Mouse (Mus musculus): ENCODE results near the gene Olfr270. TPM values are rescaled to one million over a fixed set of nuclear protein-coding genes. Genes with fewer than 3 reads are reported as not detected.

The Olfr270 gene
- polyA plus RNA-seq (2012), result not detected in 2 replicates

- H3K27me3 ChIP-seq (ENCODE audit: control insufficient read depth), result no peaks in the 10 kb centered on the region
- no peaks in the 10 kb centered on the region for H3K36me3 ChIP-seq (ENCODE audit: control insufficient read depth)
- H3K4me1 ChIP-seq (ENCODE audit: control insufficient read depth), result no peaks in the 10 kb centered on the region
- no peaks in the 10 kb centered on the region for H3K9me3 ChIP-seq (ENCODE audit: control insufficient read depth, low read length)
- H3K4me3 ChIP-seq (replicated peaks), result no peak within 1 kb of the TSS
- TF ChIP-seq GATA1 (IDR thresholded peaks at IDR 0.05; ENCODE audit: low read length) (no peak), TAL1 (IDR thresholded peaks at IDR 0.05; ENCODE audit: low read length) (no peak)
Measured at GRCm38 (mm10) chr4:52964247-52964646, at the start of gene Olfr270. Gene Olfr270 (plus strand): TSS chr4:52964547.

DNA sequence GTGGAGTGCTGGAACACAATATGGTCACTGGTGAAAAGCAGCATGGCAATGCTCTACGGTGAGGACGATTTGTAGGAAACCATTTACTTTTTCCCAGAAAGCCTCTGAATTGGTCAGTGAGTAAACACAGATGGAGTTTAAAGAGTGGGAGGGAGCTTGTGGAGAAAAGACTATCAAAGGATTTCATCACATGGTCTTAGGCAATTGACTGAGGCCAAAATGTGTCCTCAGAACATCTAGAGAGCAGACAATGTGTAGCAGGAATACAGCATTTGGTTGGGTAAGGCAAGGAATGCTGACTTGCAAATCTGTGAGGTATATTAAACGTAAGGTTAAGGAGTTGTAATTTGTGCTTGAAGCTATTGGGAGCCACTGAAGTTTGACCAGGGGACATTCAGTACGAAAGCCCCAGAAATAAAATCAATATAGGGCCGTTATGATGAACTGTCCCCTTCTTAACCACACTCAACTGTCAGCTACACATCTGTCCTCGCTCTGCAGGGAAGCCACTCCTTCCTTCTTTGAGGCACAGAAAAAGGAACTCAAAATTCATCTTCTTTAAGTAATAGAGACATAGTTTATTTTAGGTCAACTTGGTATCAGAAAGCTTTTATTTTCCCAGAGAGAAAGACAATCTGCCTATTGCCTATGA lies 47.6 kb upstream of the Olfr270 start:
- no peak overlapping the region for H3K4me3 ChIP-seq (replicated peaks)

DNA sequence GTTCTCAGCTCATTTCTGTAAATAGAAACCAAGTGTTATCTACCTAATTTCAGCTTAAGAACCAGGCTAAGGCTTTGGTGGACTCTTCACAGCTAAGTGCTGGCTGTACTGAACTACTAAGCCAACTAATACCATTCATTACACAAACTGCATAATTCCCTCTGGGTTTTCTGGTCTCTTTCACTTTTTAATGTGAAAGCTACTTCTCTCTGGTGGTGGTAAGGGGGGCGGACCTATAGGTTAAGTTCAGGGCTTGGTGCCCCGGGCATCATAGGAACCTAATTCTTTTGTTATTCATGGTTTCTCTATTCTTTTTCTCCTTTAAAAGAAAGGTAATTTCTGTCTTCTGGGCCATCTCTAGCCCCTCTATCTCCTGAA lies 47.0 kb upstream of the Olfr270 start:
- Histone ChIP-seq H3K27me3 (ENCODE audit: control insufficient read depth) (no peaks in the 10 kb centered on the region), H3K4me1 (ENCODE audit: control insufficient read depth) (no peaks in the 10 kb centered on the region), H3K36me3 (ENCODE audit: control insufficient read depth) (no peaks in the 10 kb centered on the region), H3K9me3 (ENCODE audit: control insufficient read depth, low read length) (peaks cover 7% of the 10 kb centered on the region), H3K4me3 (replicated peaks) (no peak overlapping the region)
- no peak for TF ChIP-seq GATA1 (IDR thresholded peaks at IDR 0.05; ENCODE audit: low read length)
- no peak for TF ChIP-seq TAL1 (IDR thresholded peaks at IDR 0.05; ENCODE audit: low read length)

More for the DNA sequence above, 47.6 kb upstream of the Olfr270 start:
- H3K4me1 ChIP-seq (ENCODE audit: control insufficient read depth), result no peaks in the 10 kb centered on the region
- peaks cover 7% of the 10 kb centered on the region for H3K9me3 ChIP-seq (ENCODE audit: control insufficient read depth, low read length)
- TF ChIP-seq TAL1 (IDR thresholded peaks at IDR 0.05; ENCODE audit: low read length) (no peak), GATA1 (IDR thresholded peaks at IDR 0.05; ENCODE audit: low read length) (no peak)
- H3K36me3 ChIP-seq (ENCODE audit: control insufficient read depth), result no peaks in the 10 kb centered on the region
- H3K27me3 ChIP-seq (ENCODE audit: control insufficient read depth), result no peaks in the 10 kb centered on the region

GRCm38 (mm10) chr4:52919078-52919477 lies 45.3 kb upstream of the Olfr270 start, which contains the start of gene Olfr272:
Gene Olfr272 (minus strand): TSS chr4:52919178.
- no peak for TF ChIP-seq TAL1 (IDR thresholded peaks at IDR 0.05; ENCODE audit: low read length)
- TF ChIP-seq GATA1 (IDR thresholded peaks at IDR 0.05; ENCODE audit: low read length), result no peak
- H3K27me3 ChIP-seq (ENCODE audit: control insufficient read depth), result no peaks in the 10 kb centered on the region
- no peak within 1 kb of the TSS for H3K4me3 ChIP-seq (replicated peaks)
- no peaks in the 10 kb centered on the region for H3K36me3 ChIP-seq (ENCODE audit: control insufficient read depth)
- no peaks in the 10 kb centered on the region for H3K4me1 ChIP-seq (ENCODE audit: control insufficient read depth)
- no peaks in the 10 kb centered on the region for H3K9me3 ChIP-seq (ENCODE audit: control insufficient read depth, low read length)

GRCm38 (mm10) chr4:52930480-52930879 lies 33.9 kb upstream of the Olfr270 start:
- H3K9me3 ChIP-seq (ENCODE audit: control insufficient read depth, low read length), result no peaks in the 10 kb centered on the region
- no peaks in the 10 kb centered on the region for H3K36me3 ChIP-seq (ENCODE audit: control insufficient read depth)
- H3K27me3 ChIP-seq (ENCODE audit: control insufficient read depth), result no peaks in the 10 kb centered on the region
- no peak overlapping the region for H3K4me3 ChIP-seq (replicated peaks)
- no peaks in the 10 kb centered on the region for H3K4me1 ChIP-seq (ENCODE audit: control insufficient read depth)
- TF ChIP-seq GATA1 (IDR thresholded peaks at IDR 0.05; ENCODE audit: low read length) (no peak), TAL1 (IDR thresholded peaks at IDR 0.05; ENCODE audit: low read length) (no peak)

DNA sequence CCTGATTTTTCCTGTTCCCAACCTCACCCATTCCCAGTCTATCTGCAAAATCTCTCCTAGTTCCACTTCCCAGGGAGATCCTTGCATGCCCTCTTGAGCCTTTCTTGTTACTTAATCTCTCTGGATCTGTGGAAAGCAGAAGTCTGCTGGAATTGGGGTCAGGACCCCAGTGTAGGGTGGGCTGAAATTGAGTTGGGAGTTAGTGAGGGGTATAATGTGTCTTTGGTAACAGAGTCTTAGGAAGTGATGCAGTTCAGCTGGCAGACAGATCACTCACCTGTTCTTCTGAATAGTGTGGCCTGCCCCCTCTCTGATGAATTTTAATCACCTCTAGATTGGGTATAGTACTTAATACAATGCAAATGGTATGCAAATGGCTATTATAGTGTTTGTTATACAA lies 17.7 kb upstream of the Olfr270 start:
- Histone ChIP-seq H3K9me3 (ENCODE audit: control insufficient read depth, low read length) (no peaks in the 10 kb centered on the region), H3K4me3 (replicated peaks) (no peak overlapping the region), H3K36me3 (ENCODE audit: control insufficient read depth) (no peaks in the 10 kb centered on the region), H3K4me1 (ENCODE audit: control insufficient read depth) (no peaks in the 10 kb centered on the region), H3K27me3 (ENCODE audit: control insufficient read depth) (no peaks in the 10 kb centered on the region)
- TF ChIP-seq TAL1 (IDR thresholded peaks at IDR 0.05; ENCODE audit: low read length), result no peak
- TF ChIP-seq GATA1 (IDR thresholded peaks at IDR 0.05; ENCODE audit: low read length), result no peak

- H3K4me3 ChIP-seq (replicated peaks), result no peak overlapping the region
- no peaks in the 10 kb centered on the region for H3K36me3 ChIP-seq (ENCODE audit: control insufficient read depth)
- TF ChIP-seq GATA1 (IDR thresholded peaks at IDR 0.05; ENCODE audit: low read length), result no peak
- TF ChIP-seq TAL1 (IDR thresholded peaks at IDR 0.05; ENCODE audit: low read length), result no peak
- H3K9me3 ChIP-seq (ENCODE audit: control insufficient read depth, low read length), result no peaks in the 10 kb centered on the region
- no peaks in the 10 kb centered on the region for H3K4me1 ChIP-seq (ENCODE audit: control insufficient read depth)
- no peaks in the 10 kb centered on the region for H3K27me3 ChIP-seq (ENCODE audit: control insufficient read depth)
Measured at GRCm38 (mm10) chr4:52949005-52949404, 15.3 kb upstream of the Olfr270 start.

DNA sequence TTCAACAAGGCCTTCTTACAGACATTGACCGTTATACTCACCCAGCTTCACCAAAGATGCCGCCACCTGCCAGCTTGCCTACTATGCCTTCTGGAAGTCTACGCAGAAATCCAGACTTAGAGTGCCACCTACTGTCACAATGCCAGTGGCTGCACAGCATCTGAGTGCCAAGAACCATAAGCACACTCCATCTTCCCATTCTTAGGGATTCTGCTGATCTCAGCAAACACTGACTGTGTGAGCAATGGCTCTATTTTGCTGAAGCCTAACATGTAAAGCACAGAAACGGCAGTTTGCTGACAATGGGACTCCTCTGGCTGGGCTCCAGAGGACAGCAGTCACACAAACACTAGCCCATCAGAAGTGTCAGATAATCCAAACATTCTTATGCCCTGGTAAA lies 5.7 kb upstream of the Olfr270 start:
- H3K4me3 ChIP-seq (replicated peaks), result no peak overlapping the region
- no peaks in the 10 kb centered on the region for H3K27me3 ChIP-seq (ENCODE audit: control insufficient read depth)
- no peaks in the 10 kb centered on the region for H3K9me3 ChIP-seq (ENCODE audit: control insufficient read depth, low read length)
- no peaks in the 10 kb centered on the region for H3K4me1 ChIP-seq (ENCODE audit: control insufficient read depth)
- no peaks in the 10 kb centered on the region for H3K36me3 ChIP-seq (ENCODE audit: control insufficient read depth)
- no peak for TF ChIP-seq TAL1 (IDR thresholded peaks at IDR 0.05; ENCODE audit: low read length)
- TF ChIP-seq GATA1 (IDR thresholded peaks at IDR 0.05; ENCODE audit: low read length), result no peak

GRCm38 (mm10) chr4:52985216-52985615 lies 20.9 kb downstream of the Olfr270 start:
- Histone ChIP-seq H3K36me3 (ENCODE audit: control insufficient read depth) (no peaks in the 10 kb centered on the region), H3K4me3 (replicated peaks) (no peak overlapping the region), H3K27me3 (ENCODE audit: control insufficient read depth) (no peaks in the 10 kb centered on the region), H3K9me3 (ENCODE audit: control insufficient read depth, low read length) (no peaks in the 10 kb centered on the region), H3K4me1 (ENCODE audit: control insufficient read depth) (no peaks in the 10 kb centered on the region)
- TF ChIP-seq GATA1 (IDR thresholded peaks at IDR 0.05; ENCODE audit: low read length) (no peak), TAL1 (IDR thresholded peaks at IDR 0.05; ENCODE audit: low read length) (no peak)

GRCm38 (mm10) chr4:52986266-52986665 lies 21.9 kb downstream of the Olfr270 start:
- no peaks in the 10 kb centered on the region for H3K4me1 ChIP-seq (ENCODE audit: control insufficient read depth)
- no peaks in the 10 kb centered on the region for H3K36me3 ChIP-seq (ENCODE audit: control insufficient read depth)
- H3K4me3 ChIP-seq (replicated peaks), result no peak overlapping the region
- no peaks in the 10 kb centered on the region for H3K9me3 ChIP-seq (ENCODE audit: control insufficient read depth, low read length)
- no peak for TF ChIP-seq GATA1 (IDR thresholded peaks at IDR 0.05; ENCODE audit: low read length)
- TF ChIP-seq TAL1 (IDR thresholded peaks at IDR 0.05; ENCODE audit: low read length), result no peak
- H3K27me3 ChIP-seq (ENCODE audit: control insufficient read depth), result no peaks in the 10 kb centered on the region
